Mouse (Mus musculus) CH12.LX (cell line): ENCODE data around the gene Rrp8.

Experiments used
- CTCF ChIP-seq, 2 experiments: IDR thresholded peaks in 1 of 2; conservative IDR thresholded peaks in 1 of 2; 2 replicates each; pipeline ENCODE4 v1.5.1; 2011 to 2012; ENCODE audit warnings: low read depth in 2 of 2, low read length in 2 of 2, improper control_type of control experiment in 1 of 2, inconsistent platforms in 1 of 2, mild to moderate bottlenecking in 1 of 2, moderate library complexity in 1 of 2
- GABPA ChIP-seq: IDR thresholded peaks from 2 replicates; pipeline ENCODE4 v1.6.1; 2012; ENCODE audit warnings: low read depth, low read length, improper control_type of control experiment, inconsistent platforms; ENCODE audit not compliant: insufficient replicate concordance
- NRF1 ChIP-seq: IDR thresholded peaks from 2 replicates; pipeline ENCODE4 v1.6.1; 2014; ENCODE audit warnings: low read depth, mild to moderate bottlenecking, inconsistent platforms, low read length, improper control_type of control experiment, moderate library complexity
- POLR2A ChIP-seq: IDR thresholded peaks from 2 replicates; pipeline ENCODE4 v1.6.1; 2011; ENCODE audit warnings: low read depth, mild to moderate bottlenecking, improper control_type of control experiment, low read length
- POLR2AphosphoS2 ChIP-seq: IDR thresholded peaks from 2 replicates; pipeline ENCODE4 v1.6.1; 2011; ENCODE audit warnings: low read depth, low read length, improper control_type of control experiment
- USF1 ChIP-seq: IDR thresholded peaks from 2 replicates; pipeline ENCODE4 v1.6.1; 2014; ENCODE audit warnings: low read depth, mild to moderate bottlenecking, inconsistent platforms, low read length, improper control_type of control experiment
- USF2 ChIP-seq: conservative IDR thresholded peaks from 2 replicates; pipeline ENCODE4 v1.6.1; 2011; ENCODE audit warnings: low read depth, low read length, improper control_type of control experiment
- ZKSCAN1 ChIP-seq: IDR thresholded peaks from 2 replicates; pipeline ENCODE4 v1.6.1; 2012; ENCODE audit warnings: low read depth, inconsistent platforms, low read length, improper control_type of control experiment, borderline replicate concordance
- ZMIZ1 ChIP-seq: IDR thresholded peaks from 2 replicates; pipeline ENCODE4 v1.6.1; 2012; ENCODE audit warnings: low read depth, mild to moderate bottlenecking, inconsistent platforms, low read length, improper control_type of control experiment

GRCm38 (mm10) chr7:105726980-105727325, 10.2 kb downstream of the Rrp8 start:
- TF ChIP-seq POLR2A, result no peak
- no peak for TF ChIP-seq GABPA
- no peak for TF ChIP-seq CTCF (conservative IDR thresholded peaks at IDR 0.05 in 1 of 2, IDR thresholded peaks at IDR 0.05 in 1 of 2; ENCODE audit: low read depth in 2 of 2, low read length in 2 of 2)
- TF ChIP-seq ZMIZ1, result no peak
- no peak for TF ChIP-seq NRF1
- no peak for TF ChIP-seq ZKSCAN1
- TF ChIP-seq USF1, result no peak
- no peak for TF ChIP-seq POLR2AphosphoS2
- TF ChIP-seq USF2, result no peak
